Mouse (Mus musculus): ENCODE results near the gene 4833439L19Rik. TPM values are rescaled to one million over a fixed set of nuclear protein-coding genes. Genes with fewer than 3 reads are reported as not detected.
A peak's percentile ranks its signal among the peaks of the same experiment; 100 is the strongest.
"Not testable (repeated sequence)": the region's sequence is repeated elsewhere in the genome, so short reads cannot be mapped to it uniquely, and the experiment has no call there.

The 4833439L19Rik gene
- polyA plus RNA-seq (2011; ENCODE audit: insufficient read length, low read depth, missing spikeins) = 73.4 and 74.2 TPM in 2 replicates

GRCm38 (mm10) chr13:54565201-54565581 is at the start of gene 4833439L19Rik:
Gene 4833439L19Rik, minus strand, starts transcription at chr13:54565435.
- TF ChIP-seq POLR2A (IDR thresholded peaks at IDR 0.05; ENCODE audit: low read depth, low read length) (peak; percentile 93), CTCF (IDR thresholded peaks at IDR 0.05; ENCODE audit: borderline replicate concordance, insufficient read depth, low read length) (no peak)
- H3K4me3 ChIP-seq (ENCODE audit: insufficient read depth, low read length) = peak within 1 kb of the TSS; percentile 81
- no peak within 1 kb of the TSS for H3K27ac ChIP-seq (ENCODE audit: insufficient read depth, low read length)
- H3K4me1 ChIP-seq (ENCODE audit: control insufficient read depth, insufficient read depth, low read length) = no peaks in the 10 kb centered on the region

DNA sequence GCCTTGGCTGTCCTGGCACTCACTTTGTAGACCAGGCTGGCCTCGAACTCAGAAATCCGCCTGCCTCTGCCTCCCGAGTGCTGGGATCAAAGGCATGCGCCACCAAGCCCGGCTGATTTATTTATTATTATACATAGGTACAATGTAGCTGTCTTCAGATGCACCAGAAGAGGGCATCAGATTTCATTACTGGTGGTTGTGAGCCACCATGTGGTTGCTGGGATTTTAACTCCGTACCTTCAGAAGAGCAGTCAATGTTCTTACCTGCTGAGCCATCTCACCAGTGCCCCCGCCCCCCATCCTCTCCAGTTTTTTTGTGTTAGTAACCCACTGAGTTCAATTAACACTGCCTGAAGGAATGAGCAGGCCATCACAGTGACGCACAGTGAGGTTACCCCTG is 47.9 kb upstream of the 4833439L19Rik start:
- not testable (repeated sequence) for H3K27ac ChIP-seq (ENCODE audit: insufficient read depth, low read length); H3K4me1 ChIP-seq (ENCODE audit: control insufficient read depth, insufficient read depth, low read length); H3K4me3 ChIP-seq (ENCODE audit: insufficient read depth, low read length)

GRCm38 (mm10) chr13:54610972-54611754 is 45.9 kb upstream of the 4833439L19Rik start, which contains the start of gene Cltb:
Gene Cltb, minus strand, starts transcription at chr13:54611344.
- H3K4me1 ChIP-seq (ENCODE audit: control insufficient read depth, insufficient read depth, low read length) = peaks cover 13% of the 10 kb centered on the region
- peak within 1 kb of the TSS; percentile 44 for H3K27ac ChIP-seq (ENCODE audit: insufficient read depth, low read length)
- TF ChIP-seq POLR2A (IDR thresholded peaks at IDR 0.05; ENCODE audit: low read depth, low read length) = peak; percentile 66
- TF ChIP-seq CTCF (IDR thresholded peaks at IDR 0.05; ENCODE audit: borderline replicate concordance, insufficient read depth, low read length) = no peak
- peak within 1 kb of the TSS; percentile 83 for H3K4me3 ChIP-seq (ENCODE audit: insufficient read depth, low read length)

DNA sequence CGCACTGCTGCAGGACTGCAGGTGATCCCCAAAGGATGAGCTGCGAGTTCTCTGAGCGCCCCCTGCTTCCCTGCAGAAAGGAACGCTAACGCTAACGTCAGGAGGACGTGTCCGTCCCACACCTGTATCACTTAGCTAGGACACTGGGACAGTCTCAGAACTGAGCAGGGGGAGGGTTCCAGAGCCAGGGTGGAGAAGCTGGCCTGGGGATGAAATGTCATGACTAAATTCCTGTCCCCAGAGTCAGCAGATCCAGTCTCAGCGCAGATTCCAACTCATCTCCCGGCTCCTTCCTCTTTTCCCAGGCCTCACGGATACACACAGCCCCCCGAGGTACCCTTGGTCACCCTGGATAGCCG is 45.4 kb upstream of the 4833439L19Rik start:
- H3K4me1 ChIP-seq (ENCODE audit: control insufficient read depth, insufficient read depth, low read length) = peaks cover 14% of the 10 kb centered on the region
- H3K4me3 ChIP-seq (ENCODE audit: insufficient read depth, low read length) = peak overlapping the region; percentile 83
- peak overlapping the region; percentile 44; the same call in 1 of the 2 replicates for H3K27ac ChIP-seq (ENCODE audit: insufficient read depth, low read length)
- no peak for TF ChIP-seq POLR2A (IDR thresholded peaks at IDR 0.05; ENCODE audit: low read depth, low read length)
- no peak for TF ChIP-seq CTCF (IDR thresholded peaks at IDR 0.05; ENCODE audit: borderline replicate concordance, insufficient read depth, low read length)

- H3K27ac ChIP-seq (ENCODE audit: insufficient read depth, low read length) = peak overlapping the region; percentile 39
- H3K4me1 ChIP-seq (ENCODE audit: control insufficient read depth, insufficient read depth, low read length) = peaks cover 18% of the 10 kb centered on the region
- TF ChIP-seq CTCF (IDR thresholded peaks at IDR 0.05; ENCODE audit: borderline replicate concordance, insufficient read depth, low read length) = no peak
- TF ChIP-seq POLR2A (IDR thresholded peaks at IDR 0.05; ENCODE audit: low read depth, low read length) = no peak
Observed at GRCm38 (mm10) chr13:54609301-54609700, 44.1 kb upstream of the 4833439L19Rik start.

GRCm38 (mm10) chr13:54608666-54609065 is 43.4 kb upstream of the 4833439L19Rik start:
- Histone ChIP-seq H3K4me1 (ENCODE audit: control insufficient read depth, insufficient read depth, low read length) (peaks cover 18% of the 10 kb centered on the region), H3K4me3 (ENCODE audit: insufficient read depth, low read length) (no peak overlapping the region), H3K27ac (ENCODE audit: insufficient read depth, low read length) (peak overlapping the region; percentile 39)
- TF ChIP-seq POLR2A (IDR thresholded peaks at IDR 0.05; ENCODE audit: low read depth, low read length) (no peak), CTCF (IDR thresholded peaks at IDR 0.05; ENCODE audit: borderline replicate concordance, insufficient read depth, low read length) (no peak)

More at GRCm38 (mm10) chr13:54609301-54609700, 44.1 kb upstream of the 4833439L19Rik start:
- H3K4me3 ChIP-seq (ENCODE audit: insufficient read depth, low read length) = no peak overlapping the region

DNA sequence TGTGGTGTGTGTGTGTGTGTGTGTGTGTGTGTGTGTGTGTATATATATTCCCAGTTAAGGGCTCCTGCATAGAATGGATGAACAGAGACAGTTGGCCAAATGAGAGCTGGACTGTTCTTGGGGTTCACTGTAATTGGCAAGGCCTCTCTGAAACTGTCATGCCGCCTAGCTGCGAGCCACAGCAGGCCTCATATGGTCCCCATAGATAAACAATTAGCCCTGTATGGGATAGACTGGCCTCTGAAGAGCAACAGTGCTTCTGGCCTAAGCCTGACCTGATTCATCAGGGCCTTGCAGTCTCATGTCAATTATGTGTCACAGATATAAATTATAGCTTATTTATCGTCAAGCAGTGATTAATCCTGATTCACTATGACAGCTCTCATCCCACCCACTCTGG is 42.8 kb upstream of the 4833439L19Rik start:
- no peak for TF ChIP-seq CTCF (IDR thresholded peaks at IDR 0.05; ENCODE audit: borderline replicate concordance, insufficient read depth, low read length)
- TF ChIP-seq POLR2A (IDR thresholded peaks at IDR 0.05; ENCODE audit: low read depth, low read length) = no peak
- H3K27ac ChIP-seq (ENCODE audit: insufficient read depth, low read length) = peak overlapping the region; percentile 32; the same call in 1 of the 2 replicates
- H3K4me1 ChIP-seq (ENCODE audit: control insufficient read depth, insufficient read depth, low read length) = peaks cover 18% of the 10 kb centered on the region
- no peak overlapping the region for H3K4me3 ChIP-seq (ENCODE audit: insufficient read depth, low read length)

DNA sequence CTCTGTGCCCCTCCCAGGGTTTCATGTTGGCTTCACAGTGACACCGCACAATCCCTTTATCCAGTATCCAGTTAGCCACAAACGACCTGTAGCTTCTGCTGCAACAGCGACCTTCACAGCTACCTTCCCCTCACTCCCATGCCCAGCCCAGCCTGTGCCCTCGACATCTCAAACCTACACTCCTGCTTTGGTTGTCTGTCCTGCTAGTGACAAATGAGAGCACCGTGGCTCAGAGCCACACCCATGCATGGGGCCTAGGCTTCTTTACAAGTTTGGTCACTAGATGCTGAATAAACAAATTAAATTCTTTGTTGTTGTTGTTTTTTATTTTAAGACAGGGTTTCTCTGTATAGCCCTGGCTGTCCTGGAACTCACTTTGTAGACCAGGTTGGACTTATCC is 42.0 kb upstream of the 4833439L19Rik start:
- no peak overlapping the region for H3K27ac ChIP-seq (ENCODE audit: insufficient read depth, low read length)
- no peak overlapping the region for H3K4me3 ChIP-seq (ENCODE audit: insufficient read depth, low read length)
- peaks cover 18% of the 10 kb centered on the region for H3K4me1 ChIP-seq (ENCODE audit: control insufficient read depth, insufficient read depth, low read length)
- TF ChIP-seq CTCF (IDR thresholded peaks at IDR 0.05; ENCODE audit: borderline replicate concordance, insufficient read depth, low read length) (no peak), POLR2A (IDR thresholded peaks at IDR 0.05; ENCODE audit: low read depth, low read length) (no peak)

DNA sequence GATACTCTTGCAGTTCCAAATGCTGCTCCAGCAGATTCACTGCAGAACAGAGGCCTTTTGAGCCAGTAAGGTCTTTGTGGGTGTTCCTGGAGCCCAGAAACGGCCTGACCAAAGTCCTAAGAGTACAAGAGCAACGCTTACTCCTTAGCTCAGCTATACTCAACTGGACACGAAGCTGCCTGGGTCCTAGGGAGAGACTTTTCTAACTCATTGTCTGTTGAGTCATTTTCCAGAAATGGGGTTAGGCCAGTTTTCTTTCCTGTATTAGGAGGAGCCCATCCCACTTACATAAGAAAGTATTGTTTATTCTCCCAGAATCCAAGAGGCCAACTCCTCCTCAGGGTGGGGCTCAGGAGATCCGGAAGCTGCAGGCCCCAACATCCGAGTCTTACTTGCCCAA is 40.2 kb upstream of the 4833439L19Rik start:
- H3K4me3 ChIP-seq (ENCODE audit: insufficient read depth, low read length) = no peak overlapping the region
- peaks cover 18% of the 10 kb centered on the region for H3K4me1 ChIP-seq (ENCODE audit: control insufficient read depth, insufficient read depth, low read length)
- TF ChIP-seq CTCF (IDR thresholded peaks at IDR 0.05; ENCODE audit: borderline replicate concordance, insufficient read depth, low read length) = no peak
- TF ChIP-seq POLR2A (IDR thresholded peaks at IDR 0.05; ENCODE audit: low read depth, low read length) = 0 out of 2 replicates have a peak, but pooled peaks have one; percentile 11

DNA sequence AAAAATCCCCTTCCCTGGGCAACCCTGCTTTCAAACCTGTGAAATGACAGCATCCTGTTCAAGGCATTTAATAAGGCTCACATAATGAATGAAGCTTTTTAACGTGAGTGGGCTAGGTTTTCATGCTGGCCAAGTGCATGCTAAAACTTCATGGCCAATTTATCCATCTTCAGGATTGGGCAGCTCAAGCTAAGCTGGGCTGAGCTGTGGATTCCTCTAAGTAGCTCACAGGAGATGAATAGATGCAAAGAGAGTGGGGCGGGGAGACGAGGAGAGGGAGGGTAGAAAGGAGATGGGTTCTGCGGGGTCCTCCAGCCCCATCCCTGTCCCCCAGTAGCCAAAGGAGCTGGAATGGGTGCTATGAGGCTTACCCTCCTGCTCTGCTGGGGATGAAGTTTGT is 39.0 kb upstream of the 4833439L19Rik start:
- Histone ChIP-seq H3K4me3 (ENCODE audit: insufficient read depth, low read length) (no peak overlapping the region), H3K27ac (ENCODE audit: insufficient read depth, low read length) (no peak overlapping the region), H3K4me1 (ENCODE audit: control insufficient read depth, insufficient read depth, low read length) (peaks cover 16% of the 10 kb centered on the region)
- TF ChIP-seq CTCF (IDR thresholded peaks at IDR 0.05; ENCODE audit: borderline replicate concordance, insufficient read depth, low read length) (no peak), POLR2A (IDR thresholded peaks at IDR 0.05; ENCODE audit: low read depth, low read length) (no peak)

More for the DNA sequence above, 40.2 kb upstream of the 4833439L19Rik start:
- peak overlapping the region; percentile 28; the same call in 1 of the 2 replicates for H3K27ac ChIP-seq (ENCODE audit: insufficient read depth, low read length)
